Mouse (Mus musculus) ovary, adult 18-20 months (tissue): ENCODE results near the gene Rnf103.
A peak's percentile ranks its signal among the peaks of the same experiment; 100 is the strongest.

Source experiments
- DNase-seq: peaks from one replicate; pipeline ENCODE4 v3.0.0; 2022; ENCODE audit warnings: low spot score, mixed read lengths

Gene Rnf103

DNA sequence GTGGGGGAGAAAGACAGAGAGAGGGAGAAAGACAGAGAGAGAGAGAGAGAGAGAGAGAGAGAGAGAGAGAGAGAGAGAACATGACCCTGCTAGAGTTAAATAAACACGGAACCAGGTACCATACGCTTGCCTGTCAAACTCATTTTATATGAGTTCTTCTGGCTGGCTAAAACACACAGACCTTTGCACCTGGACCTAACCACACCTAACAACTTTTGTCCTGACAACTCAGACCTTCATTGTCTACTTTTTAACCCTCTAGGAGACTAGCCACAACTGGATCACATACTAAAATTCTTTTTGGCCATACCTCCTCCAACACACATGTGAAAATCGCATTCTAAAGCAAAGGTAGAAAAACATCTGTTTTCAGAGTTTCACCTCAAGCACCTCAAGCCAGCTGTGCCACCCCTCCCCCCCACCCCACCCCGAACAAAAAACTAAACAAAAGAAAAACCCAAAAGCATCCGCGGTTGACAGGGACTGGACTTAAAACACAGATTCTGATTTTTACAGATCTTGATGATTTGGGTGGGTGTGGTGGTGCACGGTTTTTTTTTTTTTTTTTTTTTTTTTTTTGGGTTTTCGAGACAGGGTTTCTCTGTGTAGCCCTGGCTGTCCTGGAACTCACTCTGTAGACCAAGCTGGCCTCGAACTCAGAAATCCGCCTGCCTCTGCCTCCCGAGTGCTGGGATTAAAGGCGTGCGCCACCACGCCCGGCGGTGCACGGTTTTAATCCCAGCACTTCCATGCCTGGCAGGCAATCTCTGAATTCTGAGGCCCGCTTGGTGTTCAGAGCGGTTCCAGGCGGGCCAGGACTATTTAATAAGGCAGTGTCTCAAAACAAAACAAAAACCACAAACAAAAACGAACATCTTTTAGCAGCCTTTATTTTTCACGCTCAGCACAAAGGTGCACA, 679 bp upstream of the Rnf103 start:
- DNase-seq, result no peak

DNA sequence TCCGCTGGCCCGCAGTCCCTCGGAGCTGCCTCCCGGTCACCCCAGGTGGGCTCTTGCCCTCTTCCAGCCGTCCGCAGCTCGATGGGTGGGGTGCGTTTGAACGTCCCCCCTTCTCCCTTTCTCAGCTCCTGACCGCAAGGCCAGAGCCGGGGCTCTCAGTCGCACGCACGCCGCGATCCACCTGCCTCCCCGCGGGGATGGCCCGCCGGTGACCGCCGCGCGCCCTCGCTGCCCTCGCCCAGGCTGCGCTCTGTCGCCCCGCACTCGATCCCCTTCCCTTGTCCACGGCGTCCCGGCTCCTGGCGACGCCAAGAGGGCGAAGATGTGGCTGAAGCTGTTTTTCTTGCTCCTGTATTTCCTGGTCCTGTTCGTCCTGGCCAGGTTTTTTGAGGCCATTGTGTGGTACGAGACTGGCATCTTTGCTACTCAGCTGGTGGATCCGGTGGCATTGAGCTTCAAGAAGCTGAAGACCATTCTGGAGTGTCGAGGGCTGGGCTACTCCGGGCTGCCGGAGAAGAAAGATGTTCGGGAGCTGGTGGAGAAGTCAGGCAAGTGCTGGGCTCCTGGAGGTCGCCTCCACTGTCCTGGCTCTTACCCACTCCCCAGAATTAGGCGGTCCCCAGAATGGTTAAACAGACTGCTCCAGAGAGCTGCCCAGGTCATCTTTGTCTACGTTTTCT, 787 bp downstream of the Rnf103 start:
- no peak for DNase-seq

- DNase-seq, result no peak
These were observed 6.9 kb downstream of the Rnf103 start for GRCm38 (mm10) chr6:71500575-71500974.

DNA sequence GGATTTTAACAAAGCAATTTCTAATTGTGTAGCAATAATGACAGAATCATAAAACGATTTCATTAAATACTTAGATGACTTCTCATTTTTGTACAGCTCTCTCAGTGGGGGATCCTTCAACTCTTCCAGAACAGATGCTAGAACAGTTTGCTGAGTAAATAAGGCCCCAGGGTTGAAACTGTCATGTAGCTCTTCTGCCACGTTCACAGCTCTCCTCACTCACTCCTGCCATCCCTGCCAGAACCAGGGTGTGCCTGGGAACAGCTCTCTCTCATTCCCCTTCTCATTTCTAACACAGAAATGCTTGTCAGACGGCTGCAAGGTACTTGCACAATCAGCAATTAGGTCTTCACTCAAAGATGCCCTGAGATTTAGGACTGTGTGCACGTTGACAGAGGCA, 9.3 kb downstream of the Rnf103 start:
- DNase-seq, result no peak

GRCm38 (mm10) chr6:71503670-71504069, 10.0 kb downstream of the Rnf103 start:
- DNase-seq, result no peak

DNA sequence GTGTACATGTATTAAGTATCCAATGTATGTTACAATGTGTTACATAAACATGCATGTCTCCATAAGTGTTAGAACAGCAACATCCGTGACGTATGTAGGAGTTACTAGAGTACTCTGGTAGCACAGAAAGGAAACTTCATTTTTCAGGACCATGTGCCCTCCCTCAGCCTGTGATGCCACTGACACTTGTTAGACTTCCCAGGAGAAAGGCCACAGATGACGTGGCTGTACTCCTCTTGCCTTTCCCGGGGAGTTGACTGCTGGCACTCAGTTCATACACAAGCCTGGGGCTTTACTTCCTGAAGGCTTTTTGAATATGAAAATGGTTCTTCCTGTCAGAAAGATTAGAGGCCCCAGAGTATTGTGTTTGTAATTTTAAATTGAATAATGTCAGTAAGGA, 10.4 kb downstream of the Rnf103 start:
- no peak for DNase-seq

DNA sequence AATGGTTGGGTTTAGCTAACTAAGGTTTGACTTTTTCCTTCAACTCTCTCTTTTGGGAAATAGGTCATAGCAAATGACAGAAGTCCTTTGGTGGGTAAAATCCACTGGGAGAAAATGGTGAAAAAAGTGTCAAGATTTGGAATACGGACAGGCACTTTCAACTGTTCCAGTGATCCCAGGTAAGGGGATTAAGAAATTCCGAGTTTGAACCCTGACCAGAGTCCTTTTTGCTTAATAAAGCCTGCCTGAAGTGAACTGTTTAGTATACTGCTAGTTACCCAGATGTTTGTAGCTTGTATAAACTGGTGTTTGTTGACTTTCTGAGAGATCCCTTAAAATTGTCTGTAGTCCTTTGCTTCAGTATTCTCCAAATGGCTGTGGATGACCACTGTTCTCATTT, 12.0 kb downstream of the Rnf103 start:
- no peak for DNase-seq

DNA sequence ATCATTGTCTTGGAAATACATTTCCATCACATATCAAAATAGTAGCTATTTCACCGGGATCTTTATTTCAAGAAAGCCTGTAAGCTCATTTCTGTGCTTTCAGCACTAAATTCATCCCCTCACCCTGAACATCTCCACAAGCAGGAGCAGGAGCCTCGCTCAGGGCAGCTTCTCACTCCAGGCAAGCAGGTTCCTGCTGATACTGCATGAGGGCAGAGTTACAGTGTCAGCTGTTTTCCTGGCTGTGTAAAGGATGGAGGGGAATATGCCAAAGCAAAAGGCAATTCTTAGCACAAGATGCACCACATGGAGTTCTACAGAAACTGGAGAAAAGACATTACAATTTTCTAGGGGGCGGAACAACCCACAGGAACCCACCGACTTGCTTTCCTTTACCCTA, 25.8 kb downstream of the Rnf103 start:
- no peak for DNase-seq

DNA sequence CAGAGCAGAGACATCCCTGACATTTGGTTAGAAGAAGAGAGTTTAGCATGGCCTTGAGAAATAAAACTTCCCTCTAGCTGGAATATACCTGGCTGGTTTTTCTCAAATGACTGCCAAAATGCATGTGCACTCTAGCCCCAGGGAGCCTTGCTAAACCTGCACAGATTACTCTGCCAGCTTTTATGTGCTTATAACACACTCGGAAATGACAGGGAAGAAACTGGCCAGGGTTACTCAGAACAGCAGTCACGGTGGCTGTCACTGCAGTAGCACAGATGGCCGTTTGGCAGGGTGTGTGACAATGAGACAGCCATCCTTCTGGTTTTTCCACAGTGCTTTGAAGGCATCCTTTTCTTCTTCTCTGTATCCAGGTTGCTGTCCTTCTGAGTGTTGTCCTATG, 31.9 kb downstream of the Rnf103 start:
- DNase-seq, result no peak

GRCm38 (mm10) chr6:71527056-71527455, 33.4 kb downstream of the Rnf103 start:
- no peak for DNase-seq

DNA sequence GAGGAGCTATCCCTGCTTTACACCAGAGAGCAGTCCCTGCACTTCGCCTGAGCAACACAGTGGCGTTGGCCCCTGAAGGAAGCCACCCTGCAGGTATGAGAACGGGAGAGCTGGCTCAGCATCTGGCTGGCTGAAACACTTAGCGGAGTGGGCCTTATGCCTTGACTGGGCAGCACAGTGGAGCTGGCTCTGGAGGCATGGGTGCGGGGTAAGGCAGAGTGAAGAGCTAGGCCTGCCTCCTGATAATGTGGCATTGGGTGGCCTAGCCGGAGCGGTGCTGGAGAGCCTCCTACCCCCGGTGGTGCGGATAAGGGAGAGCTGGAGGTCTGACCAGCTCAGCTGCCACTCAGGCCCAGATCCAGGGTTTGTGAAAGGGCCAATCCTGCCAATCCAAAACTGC, 34.1 kb downstream of the Rnf103 start:
- DNase-seq, result no peak

DNA sequence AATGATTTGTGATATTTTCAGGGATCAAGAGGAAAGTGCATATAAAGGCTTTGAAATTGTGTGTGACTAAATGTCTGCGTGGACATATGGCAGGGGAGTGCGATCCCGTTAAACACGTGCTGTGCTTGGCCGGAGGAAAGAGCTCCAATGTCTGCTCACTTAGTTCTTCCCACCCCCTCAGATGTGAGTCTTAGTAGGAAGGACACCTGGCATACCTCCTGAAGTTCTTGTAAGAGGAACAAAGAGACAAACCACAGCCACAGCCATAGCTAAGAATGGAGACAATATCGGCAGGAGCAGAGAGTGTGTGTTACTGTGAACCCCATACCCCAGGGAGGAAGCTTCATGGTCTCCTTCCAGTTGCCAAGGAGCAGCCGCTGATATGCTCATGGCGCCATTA, 36.5 kb downstream of the Rnf103 start:
- no peak for DNase-seq

- no peak for DNase-seq
These were observed 43.6 kb downstream of the Rnf103 start for GRCm38 (mm10) chr6:71537286-71537685.

GRCm38 (mm10) chr6:71543686-71544499, 50.2 kb downstream of the Rnf103 start, which contains the start of gene Chmp3:
Chmp3 (plus strand) TSS chr6:71543797.
- peak; percentile 91 for DNase-seq

- DNase-seq, result no peak
These were observed 61.8 kb downstream of the Rnf103 start for GRCm38 (mm10) chr6:71555507-71555951.

DNA sequence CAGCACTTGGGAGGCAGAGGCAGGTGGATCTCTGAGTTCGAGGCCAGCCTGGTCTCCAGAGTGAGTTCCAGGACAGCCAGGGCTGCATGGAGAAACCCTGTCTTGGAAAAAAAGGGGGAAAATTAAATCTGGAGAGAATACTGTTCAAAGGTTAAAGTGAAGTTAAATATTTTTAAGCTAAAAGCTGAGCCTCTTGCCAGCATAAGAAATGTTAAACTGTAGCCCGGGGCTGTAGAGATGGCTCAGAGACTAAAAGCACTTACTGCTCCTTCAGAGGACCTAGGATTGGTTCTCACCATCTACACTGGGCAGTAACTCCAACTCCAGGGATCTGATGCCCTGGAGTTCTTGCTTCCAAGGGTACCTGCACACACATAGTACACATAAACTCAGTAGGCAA, 63.1 kb downstream of the Rnf103 start:
- no peak for DNase-seq
